Mouse (Mus musculus): ENCODE results near the gene Wtip.
"Not testable (repeated sequence)": the region's sequence is repeated elsewhere in the genome, so short reads cannot be mapped to it uniquely, and the experiment has no call there.

The Wtip gene

GRCm38 (mm10) chr7:34116601-34117000 lies 16.5 kb downstream of the Wtip start:
- DNase-seq (ENCODE audit: low read depth), result no peak

- no peak for DNase-seq (ENCODE audit: low read depth)
Measured at GRCm38 (mm10) chr7:34109190-34109589, 23.9 kb downstream of the Wtip start.

- no peak for DNase-seq (ENCODE audit: low read depth)
Measured at GRCm38 (mm10) chr7:34101276-34101675, 31.8 kb downstream of the Wtip start.

GRCm38 (mm10) chr7:34100002-34100401 lies 33.1 kb downstream of the Wtip start:
- DNase-seq (ENCODE audit: low read depth), result no peak

GRCm38 (mm10) chr7:34094911-34095481 lies 38.1 kb downstream of the Wtip start, which contains the start of gene Scgb1b30:
Gene Scgb1b30, plus strand, starts transcription at chr7:34095431.
- no peak for DNase-seq (ENCODE audit: low read depth)

GRCm38 (mm10) chr7:34068132-34068531 lies 64.9 kb downstream of the Wtip start:
- not testable (repeated sequence) for DNase-seq (ENCODE audit: low read depth)
